Mouse (Mus musculus) duodenum, adult 2 months (tissue): Measurements from ENCODE around the gene Gm20738. TPM values are rescaled to one million over a fixed set of nuclear protein-coding genes. Genes with fewer than 3 reads are reported as not detected.

Experiments used
- polyA plus RNA-seq: library from polyadenylated mRNA; depleted of rRNA; stranded (reverse); fragments of >200 nt; gene quantifications from 2 replicates; pipeline ENCODE4 v1.2.3, GENCODE M21; 2012; ENCODE audit warnings: low replicate concordance; rRNA removed

The Gm20738 gene
- polyA plus RNA-seq = not detected in 2 replicates

GRCm38 (mm10) chrY:37957511-37957910, at the start of gene Gm20738:
Gm20738 (plus strand) TSS chrY:37957811.

